Mouse (Mus musculus): Measurements from ENCODE around the gene Mllt11. TPM values are rescaled to one million over a fixed set of nuclear protein-coding genes. Genes with fewer than 3 reads are reported as not detected.

The Mllt11 gene
- total RNA-seq, 4 experiments from 2014 or later, result 280 to 293 (median 288) TPM

GRCm38 (mm10) chr3:95246465-95247231, 14.7 kb upstream of the Mllt11 start:
- DNase-seq (ENCODE audit: low spot score in 2 of 2), result peak in 1 of 2 experiments; percentile 71

GRCm38 (mm10) chr3:95243086-95243485, 11.1 kb upstream of the Mllt11 start:
- no peak for DNase-seq (ENCODE audit: low spot score in 2 of 2)

- no peak for DNase-seq (ENCODE audit: low spot score in 2 of 2)
Observed at GRCm38 (mm10) chr3:95241498-95241897, 9.5 kb upstream of the Mllt11 start, which contains the start of gene Gm128. Gene Gm128 (minus strand): TSS chr3:95241598.

- no peak for DNase-seq (ENCODE audit: low spot score in 2 of 2)
Observed at GRCm38 (mm10) chr3:95240900-95241299, 8.9 kb upstream of the Mllt11 start.

GRCm38 (mm10) chr3:95239971-95240370, 8.0 kb upstream of the Mllt11 start:
- DNase-seq (ENCODE audit: low spot score in 2 of 2), result no peak

GRCm38 (mm10) chr3:95239022-95239421, 7.1 kb upstream of the Mllt11 start:
- no peak for DNase-seq (ENCODE audit: low spot score in 2 of 2)

GRCm38 (mm10) chr3:95237541-95238099, 5.6 kb upstream of the Mllt11 start:
- DNase-seq (ENCODE audit: low spot score in 2 of 2), result no peak

GRCm38 (mm10) chr3:95235386-95236301, 3.7 kb upstream of the Mllt11 start:
- no peak for DNase-seq (ENCODE audit: low spot score in 2 of 2)

- no peak for DNase-seq (ENCODE audit: low spot score in 2 of 2)
Observed at GRCm38 (mm10) chr3:95233303-95233980, 1.5 kb upstream of the Mllt11 start.

GRCm38 (mm10) chr3:95232771-95233170, 800 bp upstream of the Mllt11 start:
- no peak for DNase-seq (ENCODE audit: low spot score in 2 of 2)

- no peak for DNase-seq (ENCODE audit: low spot score in 2 of 2)
Observed at GRCm38 (mm10) chr3:95230495-95231297, 1.3 kb downstream of the Mllt11 start.

GRCm38 (mm10) chr3:95229781-95230494, 2.0 kb downstream of the Mllt11 start:
- DNase-seq (ENCODE audit: low spot score in 2 of 2), result peak in 1 of 2 experiments; percentile 63

- peak; percentile 45 to 74 for DNase-seq (ENCODE audit: low spot score in 2 of 2)
Observed at GRCm38 (mm10) chr3:95228894-95229780, 2.8 kb downstream of the Mllt11 start.

GRCm38 (mm10) chr3:95228148-95228893, 3.6 kb downstream of the Mllt11 start, which contains the start of gene Cdc42se1:
Gene Cdc42se1 (plus strand): TSS chr3:95228732.
- peak; percentile 75 to 89 for DNase-seq (ENCODE audit: low spot score in 2 of 2)

- no peak for DNase-seq (ENCODE audit: low spot score in 2 of 2)
Observed at GRCm38 (mm10) chr3:95227214-95227613, 4.8 kb downstream of the Mllt11 start.

GRCm38 (mm10) chr3:95224295-95224694, 7.7 kb downstream of the Mllt11 start:
- DNase-seq (ENCODE audit: low spot score in 2 of 2), result no peak

- no peak for DNase-seq (ENCODE audit: low spot score in 2 of 2)
Observed at GRCm38 (mm10) chr3:95223041-95223440, 8.9 kb downstream of the Mllt11 start.

Data from left cerebral cortex, adult 8-10 months (tissue).